Mouse (Mus musculus) gastrocnemius, adult 2 months (tissue): Measurements from ENCODE around the gene Tax1bp3. TPM values are rescaled to one million over a fixed set of nuclear protein-coding genes. Genes with fewer than 3 reads are reported as not detected.

Experiments used
- DNase-seq: peaks from one replicate; pipeline ENCODE4 v3.0.0; 2022
- H3K27ac ChIP-seq: fragments of 200-600 bp; 2 replicates; pipeline ENCODE4 v1.8.1; 2022; ENCODE audit warnings: mild to moderate bottlenecking
- H3K4me3 ChIP-seq: fragments of 200-600 bp; 2 replicates; pipeline ENCODE4 v1.8.1; 2022; ENCODE audit warnings: mild to moderate bottlenecking, moderate library complexity
- CTCF ChIP-seq: fragments of 200-600 bp; IDR thresholded peaks from 2 replicates; pipeline ENCODE4 v1.8.1; 2022; ENCODE audit warnings: antibody characterized with exemption, mild to moderate bottlenecking, moderate library complexity
- intact Hi-C: fragments of 180-260 bp; cut with DNase I; formaldehyde crosslinking; loops from one replicate; pipeline ENCODE4 v1.15.1; 2025
- total RNA-seq, 2 experiments: library from RNA; stranded (reverse); gene quantifications; 2 replicates each; pipeline ENCODE4 v1.2.3; 2021

Tax1bp3 gene
- total RNA-seq, 2 experiments from 2014 or later, result 6.5 to 13.9 TPM

DNA sequence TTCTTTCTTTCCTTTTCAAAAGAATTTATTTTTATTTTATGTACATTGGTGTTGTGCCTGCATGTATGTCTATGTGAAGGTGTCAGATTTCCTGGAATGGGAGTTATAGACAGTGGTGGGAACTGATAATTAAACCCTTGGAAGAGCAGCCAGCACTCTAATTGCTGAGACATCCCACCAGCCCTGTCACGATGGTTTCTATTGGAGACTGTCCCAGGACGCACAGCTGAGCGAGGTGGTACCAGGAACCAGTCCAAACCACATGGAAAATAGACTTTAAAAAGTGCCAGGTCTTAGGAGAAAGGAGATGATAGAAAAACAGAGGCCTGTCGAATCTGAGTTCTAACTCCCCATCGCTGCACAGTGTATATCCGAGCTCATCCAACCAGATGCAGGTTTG, 21.8 kb upstream of the Tax1bp3 start:
- no peak for TF ChIP-seq CTCF
- DNase-seq, result no peak

DNA sequence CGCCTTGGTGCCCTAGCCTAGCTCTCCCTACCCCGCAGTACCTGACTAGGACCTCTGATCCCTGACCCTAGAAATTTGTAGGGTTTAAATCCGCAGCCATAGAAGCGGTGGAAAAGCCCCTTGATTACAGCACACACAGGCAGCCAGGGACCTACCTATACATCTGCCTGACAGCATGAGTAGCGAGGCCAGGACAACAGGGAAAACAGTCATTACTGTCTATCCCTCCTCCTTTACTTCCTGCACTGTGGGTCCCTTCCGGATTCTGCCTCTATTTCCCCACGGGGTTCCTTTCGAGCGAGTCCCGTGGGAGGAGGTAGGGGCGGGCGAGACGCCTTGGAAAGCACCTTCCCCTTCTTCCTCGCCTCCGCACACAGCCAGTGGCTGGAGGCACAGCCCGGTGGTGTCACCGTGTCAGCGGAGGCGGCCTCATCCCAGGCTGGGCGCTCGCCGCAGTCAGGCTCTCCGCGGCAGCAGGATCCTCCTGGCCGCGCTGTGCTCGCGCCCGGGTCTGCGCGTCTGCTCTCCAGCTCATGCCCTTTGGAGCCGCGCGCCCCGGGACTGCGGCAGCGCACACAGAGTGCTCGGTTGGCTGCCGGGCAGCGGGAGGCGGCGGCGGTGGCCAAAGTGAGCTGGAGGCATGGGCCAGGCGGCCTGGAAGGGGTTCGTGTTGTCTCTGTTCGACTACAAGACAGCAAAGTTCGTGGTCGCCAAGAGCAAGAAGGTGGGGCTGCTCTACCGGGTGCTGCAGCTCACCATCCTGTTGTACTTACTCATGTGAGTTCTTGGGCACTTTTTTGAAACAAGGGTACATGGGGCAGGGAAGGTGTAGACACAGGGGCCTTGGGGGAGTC, 16.7 kb upstream of the Tax1bp3 start, which contains the start of gene P2rx5:
Gene P2rx5, plus strand, starts transcription at position 465 of the 854 bp plus-strand sequence.
- peak within 1 kb of the TSS; percentile 92 for H3K27ac ChIP-seq
- peak; percentile 84 for DNase-seq
- intact Hi-C loops, result loop anchor here (1.0 kb wide), 2 partner anchors 14 to 22 kb away; partner anchors contain the start of gene Haspin

More for the DNA sequence above, 21.8 kb upstream of the Tax1bp3 start:
- no peak overlapping the region for H3K27ac ChIP-seq
- intact Hi-C loops, result no loop called here
- H3K4me3 ChIP-seq, result no peak overlapping the region

DNA sequence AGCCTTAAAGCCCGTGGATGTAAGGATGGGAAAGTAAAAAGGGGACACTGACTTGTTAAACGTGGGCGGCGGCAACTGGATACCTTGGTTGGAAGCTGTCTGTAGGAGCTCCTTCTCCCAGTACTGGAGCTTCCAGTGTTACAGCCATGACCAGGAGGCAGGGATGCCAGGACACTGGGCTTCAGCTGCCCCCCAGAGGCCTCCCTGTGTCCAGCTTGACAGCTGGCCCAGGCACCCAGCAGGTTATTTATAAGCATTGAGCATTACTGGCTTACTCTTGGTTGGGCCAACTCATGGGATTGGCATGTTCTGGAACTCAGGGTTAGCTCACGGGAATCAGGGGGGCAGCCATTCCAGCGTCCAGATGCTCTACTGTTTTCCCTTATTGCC, 16.1 kb upstream of the Tax1bp3 start:
- Histone ChIP-seq H3K27ac (peak overlapping the region; percentile 92), H3K4me3 (peak overlapping the region; percentile 82)
- peak; percentile 56 for TF ChIP-seq CTCF
- intact Hi-C loops, result loop anchor here (1.0 kb wide), 2 partner anchors 15 to 23 kb away; partner anchors contain the start of gene Haspin
- peak; percentile 89 for DNase-seq

More for the DNA sequence above, 16.7 kb upstream of the Tax1bp3 start, which contains the start of gene P2rx5:
- peak within 1 kb of the TSS; percentile 82 for H3K4me3 ChIP-seq
- no peak for TF ChIP-seq CTCF

DNA sequence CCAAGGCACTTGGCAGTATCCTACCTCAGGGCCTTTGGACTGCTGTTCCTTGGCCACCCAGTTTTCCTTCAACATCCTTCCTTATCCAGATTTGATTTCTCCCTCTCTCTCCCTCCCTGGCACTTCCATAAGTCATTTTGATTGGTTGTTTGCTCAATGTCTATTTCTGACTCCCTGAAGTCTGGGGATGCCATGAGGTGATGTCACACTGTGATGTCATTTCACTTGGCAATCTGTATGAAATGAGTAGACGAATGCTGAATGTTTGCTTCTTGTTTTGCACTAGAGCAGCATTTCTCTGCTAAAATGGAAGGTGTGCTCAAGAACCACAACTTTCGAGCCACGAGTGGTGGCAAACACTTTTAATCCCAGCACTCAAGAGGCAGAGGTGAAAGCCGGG, 15.3 kb upstream of the Tax1bp3 start:
- Histone ChIP-seq H3K4me3 (peak overlapping the region; percentile 82), H3K27ac (peak overlapping the region; percentile 92)
- intact Hi-C loops, result no loop called here
- DNase-seq, result no peak
- TF ChIP-seq CTCF, result no peak

DNA sequence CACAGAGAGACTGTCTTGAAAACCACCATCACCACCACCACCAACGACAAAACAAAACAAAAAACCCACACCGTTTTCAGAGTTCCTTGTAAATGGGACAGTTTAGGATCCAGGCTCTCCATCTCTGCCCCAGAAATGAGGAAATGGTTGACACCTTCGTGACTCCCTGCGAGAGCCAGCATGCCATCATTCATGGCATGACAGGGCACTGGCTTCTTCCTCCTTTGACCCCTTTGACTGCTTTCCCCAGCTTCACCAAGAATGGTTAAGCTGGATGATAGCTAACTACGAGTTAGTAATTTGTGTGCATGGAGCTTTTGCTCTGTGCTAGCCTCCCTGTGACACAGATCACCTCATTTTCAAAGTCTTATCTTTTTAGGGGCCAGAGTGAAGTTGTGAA, 14.6 kb upstream of the Tax1bp3 start:
- Histone ChIP-seq H3K27ac (peak overlapping the region; percentile 92), H3K4me3 (no peak overlapping the region)
- intact Hi-C loops, result no loop called here
- no peak for TF ChIP-seq CTCF
- DNase-seq, result no peak

DNA sequence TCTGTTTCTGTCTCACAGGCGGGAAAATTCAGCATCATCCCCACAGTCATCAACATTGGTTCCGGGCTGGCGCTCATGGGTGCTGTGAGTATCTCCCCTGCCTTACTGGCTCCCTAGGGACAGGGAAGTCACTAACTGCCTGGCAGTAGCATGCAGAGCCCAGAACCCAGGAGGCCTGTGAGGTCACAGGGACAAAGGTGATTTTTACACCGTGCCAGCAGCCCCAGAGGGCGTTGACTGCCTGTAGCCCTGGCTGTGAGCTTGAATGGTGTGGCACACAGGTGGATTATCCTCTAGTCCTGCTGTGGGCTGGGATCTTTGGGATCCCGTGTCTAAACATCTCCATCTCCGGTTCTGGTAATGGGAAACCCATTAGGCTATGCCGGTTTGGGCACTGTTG, 8.8 kb upstream of the Tax1bp3 start:
- intact Hi-C loops, result no loop called here
- TF ChIP-seq CTCF, result no peak
- no peak for DNase-seq
- Histone ChIP-seq H3K27ac (no peak overlapping the region), H3K4me3 (no peak overlapping the region)

DNA sequence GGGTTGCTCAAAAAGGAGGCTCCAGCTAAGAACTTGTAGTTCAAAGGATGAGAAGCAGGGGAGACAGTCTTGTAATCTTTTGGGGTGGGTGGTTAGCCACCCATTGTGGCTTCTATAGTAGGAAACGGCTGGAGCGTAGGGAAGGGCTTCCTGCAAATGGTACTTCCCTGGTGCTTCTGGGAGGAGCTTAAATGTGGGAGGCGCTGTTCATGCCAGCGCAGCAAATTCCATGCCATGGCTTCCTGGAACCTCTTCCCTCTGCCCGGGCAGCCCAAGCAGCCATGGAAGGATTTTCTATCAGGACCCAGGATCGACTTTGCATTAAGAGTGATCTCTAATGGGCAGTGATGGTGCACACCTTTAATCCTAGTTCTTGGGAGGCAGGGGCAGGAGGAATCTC, 8.3 kb upstream of the Tax1bp3 start:
- intact Hi-C loops, result no loop called here

DNA sequence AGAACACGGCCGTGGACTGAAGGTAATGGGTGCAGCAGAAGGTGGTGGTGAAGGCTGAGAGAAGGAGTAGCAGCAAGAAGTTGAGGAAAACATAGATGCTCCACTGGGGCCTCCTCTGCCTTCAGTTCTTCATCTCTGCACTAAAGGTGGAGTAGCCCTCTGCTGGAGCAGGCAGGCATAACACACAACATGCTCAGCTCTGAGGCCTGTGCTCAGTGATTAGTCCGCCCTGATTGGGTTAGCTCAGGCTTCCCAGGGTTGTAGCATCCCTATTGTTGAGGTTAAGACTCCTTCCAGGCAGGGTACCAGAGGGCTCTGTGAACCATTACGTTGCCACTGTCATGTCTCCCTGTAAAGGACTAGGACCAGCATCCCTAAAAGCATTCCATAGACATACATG, 7.7 kb upstream of the Tax1bp3 start:
- TF ChIP-seq CTCF, result peak; percentile 72
- Histone ChIP-seq H3K4me3 (no peak overlapping the region), H3K27ac (no peak overlapping the region)
- DNase-seq, result peak; percentile 65
- intact Hi-C loops, result no loop called here

More for the DNA sequence above, 8.3 kb upstream of the Tax1bp3 start:
- DNase-seq, result no peak
- Histone ChIP-seq H3K4me3 (no peak overlapping the region), H3K27ac (no peak overlapping the region)
- TF ChIP-seq CTCF, result no peak

DNA sequence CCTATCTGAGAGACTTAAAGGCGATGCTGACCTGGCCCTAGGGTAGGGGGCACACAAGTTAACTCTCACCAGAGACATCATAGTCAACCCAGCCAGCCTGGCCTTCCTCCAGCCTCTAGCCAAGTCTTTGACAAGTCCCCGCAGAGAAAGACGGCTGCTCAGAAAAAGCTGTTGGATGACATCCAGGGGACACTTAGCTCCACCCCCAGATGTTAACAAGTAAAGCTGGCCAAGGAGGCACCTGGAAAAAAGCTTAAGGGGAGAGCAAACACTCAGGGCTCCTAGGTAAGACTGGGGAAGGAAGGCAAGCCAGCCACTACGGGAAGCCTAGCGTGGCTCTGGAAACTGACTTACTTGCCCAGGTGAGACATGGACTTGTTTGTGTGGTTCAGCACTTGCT, 4.7 kb upstream of the Tax1bp3 start:
- TF ChIP-seq CTCF, result no peak
- H3K4me3 ChIP-seq, result peak overlapping the region; percentile 21; the same call in 1 of the 2 replicates
- H3K27ac ChIP-seq, result peak overlapping the region; percentile 31
- intact Hi-C loops, result no loop called here
- peak; percentile 65 for DNase-seq

DNA sequence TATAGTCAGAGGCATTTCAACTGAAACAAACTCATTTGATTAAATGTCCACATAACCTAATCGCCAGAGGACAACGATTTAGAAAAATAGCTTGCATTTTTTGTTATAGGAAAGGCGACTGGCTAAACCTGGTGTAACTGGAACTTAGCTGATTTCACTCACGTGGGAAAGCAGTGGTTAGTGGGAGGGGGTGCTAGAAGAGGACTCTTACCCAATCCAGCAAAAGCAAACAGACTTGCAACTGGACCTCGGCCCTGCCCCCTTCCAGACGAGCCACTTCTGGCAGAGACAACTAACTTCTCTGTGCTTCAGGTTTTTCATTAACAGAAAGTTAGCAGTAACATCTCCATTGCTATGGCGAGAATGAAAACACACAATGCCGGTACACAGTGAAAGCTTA, 1.3 kb upstream of the Tax1bp3 start:
- TF ChIP-seq CTCF, result no peak
- DNase-seq, result no peak
- intact Hi-C loops, result loop anchor here (2.0 to 5.0 kb wide), 2 partner anchors 23 to 38 kb away; partner anchors contain the start of genes Ctns, Haspin and Shpk
- peak overlapping the region; percentile 97; the same call in 1 of the 2 replicates for H3K27ac ChIP-seq
- H3K4me3 ChIP-seq, result peak overlapping the region; percentile 99

DNA sequence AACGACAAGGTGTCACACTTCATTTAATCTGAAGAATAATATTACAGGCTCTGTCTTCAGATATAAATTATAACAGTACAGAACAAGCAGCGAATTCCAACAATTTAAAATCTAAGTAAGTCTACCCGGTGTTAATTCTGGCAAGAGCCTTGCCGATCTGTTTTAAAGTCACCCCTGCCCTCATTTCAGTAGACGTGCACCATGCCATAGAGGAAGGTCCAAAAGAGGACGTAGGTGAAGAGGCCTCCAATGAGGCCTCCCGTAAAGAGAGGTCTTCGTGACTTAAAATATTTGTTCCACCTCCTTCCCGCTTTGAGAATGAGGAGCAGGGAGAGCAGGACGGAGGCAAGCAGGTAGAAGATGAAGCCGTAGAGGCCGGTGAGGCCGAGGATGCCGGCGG, 697 bp upstream of the Tax1bp3 start:
- intact Hi-C loops, result loop anchor here (2.0 to 5.0 kb wide), 2 partner anchors 23 to 39 kb away; partner anchors contain the start of genes Ctns, Haspin and Shpk
- Histone ChIP-seq H3K4me3 (peak overlapping the region; percentile 99), H3K27ac (peak overlapping the region; percentile 97)
- no peak for TF ChIP-seq CTCF
- DNase-seq, result no peak

DNA sequence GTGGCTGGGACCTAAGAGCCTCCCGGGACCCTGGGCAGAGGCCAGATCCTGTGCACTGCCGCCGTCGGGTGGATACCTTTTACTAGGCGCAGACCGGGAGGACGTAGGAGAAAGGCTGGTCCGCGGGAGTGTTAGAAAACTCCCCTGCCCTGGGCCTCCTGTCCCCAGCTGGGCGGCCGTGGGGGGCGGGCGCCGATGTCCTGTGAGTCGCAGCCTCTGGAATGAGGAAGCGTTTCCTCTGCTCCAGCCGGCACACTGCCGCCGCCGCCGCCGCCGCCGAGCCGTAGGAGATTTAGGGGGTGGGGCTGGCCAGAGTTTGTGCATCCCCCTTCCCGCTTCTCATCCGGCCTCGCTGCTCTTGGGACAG, 609 bp downstream of the Tax1bp3 start:
- H3K4me3 ChIP-seq, result peak overlapping the region; percentile 99
- peak overlapping the region; percentile 97 for H3K27ac ChIP-seq
- TF ChIP-seq CTCF, result no peak
- intact Hi-C loops, result loop anchor here (2.0 to 5.0 kb wide), 2 partner anchors 21 to 40 kb away; partner anchors contain the start of genes Ctns, Haspin and Shpk
- DNase-seq, result peak; percentile 87

DNA sequence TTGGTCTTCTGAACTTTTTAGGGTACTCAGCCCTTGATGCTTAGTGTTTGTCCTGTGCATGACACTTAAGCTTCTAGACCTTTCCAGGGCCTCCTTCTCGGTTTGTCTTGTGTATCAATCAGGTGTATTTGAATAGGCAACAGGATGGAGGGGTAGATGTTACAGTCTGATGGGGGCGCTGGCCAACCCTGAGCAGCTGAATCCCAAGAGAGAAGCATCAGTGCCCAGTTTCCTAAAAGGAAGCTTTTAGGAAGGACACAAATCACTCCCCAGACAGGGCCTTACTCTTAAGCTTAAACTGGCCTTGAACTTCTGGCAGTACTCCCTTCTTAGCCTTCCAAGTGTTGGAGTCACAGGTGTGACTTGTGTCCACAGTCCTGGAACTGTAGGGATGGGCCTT, 1.0 kb downstream of the Tax1bp3 start:
- intact Hi-C loops, result loop anchor here (2.0 to 5.0 kb wide), 2 partner anchors 21 to 41 kb away; partner anchors contain the start of genes Ctns, Haspin and Shpk
- no peak for TF ChIP-seq CTCF
- DNase-seq, result no peak
- H3K27ac ChIP-seq, result peak overlapping the region; percentile 97
- peak overlapping the region; percentile 99 for H3K4me3 ChIP-seq
